Mouse (Mus musculus) liver, embryonic 14.5 days (tissue): ENCODE data around the gene Snap25.

Source experiments
- CTCF ChIP-seq: IDR thresholded peaks from 2 replicates; pipeline ENCODE4 v1.5.1; 2016; ENCODE audit warnings: antibody characterized with exemption, low read depth, control low read depth
- EP300 ChIP-seq: IDR thresholded peaks from 2 replicates; pipeline ENCODE4 v1.6.1; 2016; ENCODE audit warnings: antibody characterized with exemption, low read depth

DNA sequence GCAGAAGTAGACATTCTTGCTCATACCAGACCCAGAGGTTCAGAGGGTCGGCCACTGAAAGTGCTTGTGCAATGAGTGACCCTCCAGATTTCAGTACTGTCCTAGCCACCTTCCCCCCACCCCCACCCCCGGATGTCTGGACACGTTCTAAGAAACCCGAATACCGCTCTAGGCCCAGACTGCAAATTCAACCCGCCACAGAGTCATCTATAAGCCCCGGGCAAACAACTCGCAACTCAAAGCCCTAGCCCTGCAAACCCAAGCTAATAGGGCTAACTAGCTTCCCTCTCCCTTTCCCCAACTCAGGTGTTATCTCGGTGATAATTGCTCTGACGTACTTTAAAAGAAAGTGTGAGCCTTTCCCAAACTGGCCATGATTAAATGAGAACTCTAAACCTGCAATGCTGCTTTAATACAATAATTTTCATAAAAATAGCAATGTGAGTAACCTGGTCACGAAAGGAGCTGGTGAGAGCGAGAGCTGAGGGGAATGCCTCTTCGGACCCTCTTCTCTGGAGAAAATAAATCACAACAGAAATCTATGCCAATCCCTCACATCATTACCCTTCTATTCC lies 725 bp upstream of the Snap25 start:
- TF ChIP-seq CTCF = no peak
- no peak for TF ChIP-seq EP300
